Mouse (Mus musculus) urinary bladder, postnatal 36 days (tissue): Measurements from ENCODE around the gene Mvd.

ENCODE experiments used
- DNase-seq, 2 experiments: peaks; one replicate each; pipeline ENCODE4 v3.0.0; 2022; ENCODE audit warnings: low spot score in 2 of 2, mixed read lengths in 1 of 2

Gene Mvd

GRCm38 (mm10) chr8:122426145-122426544 is 17.1 kb downstream of the Mvd start:
- DNase-seq, result no peak

- DNase-seq, result no peak
Observed at GRCm38 (mm10) chr8:122423659-122424058, 19.6 kb downstream of the Mvd start.

DNA sequence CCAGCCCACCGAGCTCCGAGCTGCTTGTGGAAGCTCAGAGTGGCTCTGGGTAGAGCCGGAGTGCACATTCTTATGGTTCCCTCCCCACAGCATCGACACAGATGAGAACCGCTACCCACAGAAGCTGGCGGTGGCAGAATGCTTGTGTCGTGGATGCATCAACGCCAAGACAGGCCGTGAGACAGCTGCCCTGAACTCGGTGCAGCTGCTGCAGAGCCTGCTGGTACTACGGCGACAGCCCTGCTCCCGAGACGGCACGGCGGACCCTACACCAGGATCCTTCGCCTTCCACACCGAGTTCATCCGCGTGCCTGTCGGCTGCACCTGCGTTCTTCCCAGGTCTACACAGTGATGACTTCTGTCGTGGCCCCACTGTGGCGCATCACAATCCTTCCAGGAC is 20.0 kb downstream of the Mvd start:
- no peak for DNase-seq

DNA sequence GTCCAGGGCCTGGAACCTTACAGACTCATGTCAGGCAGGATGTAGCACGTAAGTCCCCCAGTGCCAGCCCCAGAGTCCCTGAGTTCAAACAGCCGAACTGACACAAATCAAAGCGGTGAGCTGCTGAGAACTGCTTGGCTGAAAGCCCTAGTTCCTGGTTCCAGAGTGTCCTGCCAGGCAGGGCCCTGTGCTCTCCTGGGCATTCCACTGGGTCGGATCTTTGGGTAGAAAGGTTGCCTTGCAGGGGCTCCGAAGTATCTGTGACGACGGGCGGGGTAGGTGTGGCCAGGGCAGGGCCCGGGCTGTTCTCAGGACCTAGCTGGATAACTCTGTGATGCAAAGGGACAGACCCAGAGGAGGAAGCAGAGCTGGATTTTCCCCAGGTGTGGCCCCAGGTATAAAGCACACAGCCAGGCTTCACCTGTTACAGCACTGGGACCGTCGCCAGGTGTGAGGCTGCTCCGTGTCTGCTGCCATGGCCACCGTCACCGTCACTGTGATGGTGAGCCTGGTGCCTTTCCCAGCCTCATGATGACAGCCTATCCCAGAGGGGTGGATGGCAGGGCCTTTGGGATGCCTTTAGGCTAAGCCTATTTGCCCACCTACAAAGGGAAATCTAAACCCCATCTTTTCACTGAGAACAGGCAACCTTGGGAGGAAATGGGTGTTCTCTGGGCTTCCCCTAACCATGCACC is 21.7 kb downstream of the Mvd start, which contains the start of gene Il17c:
TSS of gene Il17c (plus strand) at position 645 of the 695 bp plus-strand sequence.
- no peak for DNase-seq

DNA sequence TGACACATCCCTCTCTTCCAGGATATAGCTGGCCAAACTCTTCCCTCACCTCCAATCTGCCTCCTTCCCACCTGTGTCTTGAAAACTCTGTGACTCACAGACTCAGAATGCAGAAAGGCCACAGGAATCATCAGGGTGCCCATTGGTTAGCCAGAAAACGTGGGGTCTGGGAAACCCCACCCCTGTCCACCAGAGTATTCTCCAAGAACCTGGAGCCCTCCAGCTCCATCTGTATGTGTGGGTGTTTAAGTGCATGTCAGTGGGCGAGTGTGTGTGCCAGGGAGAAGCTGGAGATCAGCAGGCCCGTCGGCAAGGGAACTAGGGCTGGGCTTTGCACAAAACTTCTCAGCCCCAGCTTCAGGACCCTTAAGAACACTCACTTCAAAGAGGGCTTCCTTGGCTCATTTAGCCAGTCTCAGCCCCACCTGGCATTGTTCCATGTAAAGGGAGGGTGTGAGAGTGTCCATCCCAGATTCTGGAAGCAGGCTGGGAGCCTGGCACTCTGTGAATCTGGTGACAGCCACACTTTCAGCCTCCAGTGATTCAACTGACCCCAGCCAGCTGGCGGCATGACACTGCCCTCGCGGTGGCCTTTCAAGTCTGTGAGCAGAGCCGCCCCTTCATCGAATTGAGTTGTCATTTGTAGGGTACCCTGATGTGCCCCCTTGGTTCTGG is 23.2 kb downstream of the Mvd start:
- DNase-seq, result no peak

DNA sequence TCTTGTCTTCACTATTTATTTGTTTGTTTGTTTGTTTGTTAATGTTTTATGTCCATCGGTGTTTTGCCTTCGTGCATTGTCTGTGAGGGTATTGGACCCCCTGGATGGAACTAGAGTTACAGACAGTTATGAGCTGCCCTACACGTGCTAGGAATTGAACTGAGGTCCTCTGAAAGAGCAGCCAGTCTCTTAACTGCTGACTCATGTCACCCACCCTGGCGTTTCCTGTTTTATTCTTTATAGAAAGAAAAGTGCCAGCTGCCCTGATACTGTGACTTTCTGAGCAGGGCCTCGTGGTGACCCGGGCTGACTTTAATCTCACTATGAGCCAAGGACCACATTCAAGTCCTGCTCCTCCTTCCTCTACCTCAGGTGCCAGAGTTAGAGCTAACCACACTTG is 27.7 kb downstream of the Mvd start:
- no peak for DNase-seq

GRCm38 (mm10) chr8:122414311-122414710 is 28.9 kb downstream of the Mvd start:
- no peak for DNase-seq

DNA sequence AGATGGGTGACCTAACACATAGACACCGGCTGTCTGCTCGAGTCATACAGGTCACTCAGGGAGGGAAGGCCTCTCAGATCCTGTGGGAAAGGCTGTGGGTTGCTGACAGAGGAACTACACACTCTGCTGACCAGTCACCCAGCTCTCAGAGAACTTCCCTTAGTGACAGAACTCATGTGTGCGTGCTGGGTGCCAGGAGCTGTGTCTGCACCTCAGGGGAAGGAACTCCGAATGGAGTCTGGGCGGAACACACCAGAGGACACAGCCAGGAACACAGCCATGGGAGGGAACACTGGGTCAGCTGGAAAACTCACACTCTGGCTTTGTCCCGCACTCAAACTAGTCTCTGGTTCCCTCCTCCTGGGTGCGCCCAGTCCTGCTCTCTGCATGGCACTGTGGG is 35.5 kb downstream of the Mvd start:
- DNase-seq, result no peak

DNA sequence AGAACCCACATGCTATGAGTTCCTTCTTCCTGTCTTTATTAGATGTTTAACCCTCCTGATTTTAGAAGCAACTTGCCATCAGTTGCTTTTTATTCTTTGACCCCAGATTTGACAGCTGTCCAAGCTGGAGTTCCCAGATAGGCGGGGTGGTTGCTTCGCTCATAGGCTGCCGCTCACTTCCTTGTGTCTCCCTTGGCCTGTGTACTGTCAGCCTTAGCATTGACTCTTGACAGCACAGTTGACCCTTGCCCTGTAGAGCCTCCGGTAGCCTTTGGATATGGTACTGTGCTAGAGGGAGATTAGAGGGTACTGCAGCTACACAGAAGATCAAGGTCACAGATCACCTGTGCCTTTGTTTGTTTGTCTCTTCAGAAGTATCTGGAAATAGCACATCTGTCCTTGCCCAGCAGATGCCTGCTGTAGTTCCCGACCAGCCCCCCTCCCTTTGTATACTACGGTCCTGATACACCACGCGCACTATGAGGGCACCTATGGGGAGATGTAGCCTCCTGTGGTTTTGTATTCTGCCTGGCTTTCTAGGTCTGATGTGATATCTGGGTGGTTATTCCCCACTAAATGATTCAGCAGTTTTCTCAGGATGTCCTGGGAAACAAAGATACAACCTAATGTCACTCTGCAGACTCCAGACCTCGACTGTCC is 37.9 kb downstream of the Mvd start:
- no peak for DNase-seq

DNA sequence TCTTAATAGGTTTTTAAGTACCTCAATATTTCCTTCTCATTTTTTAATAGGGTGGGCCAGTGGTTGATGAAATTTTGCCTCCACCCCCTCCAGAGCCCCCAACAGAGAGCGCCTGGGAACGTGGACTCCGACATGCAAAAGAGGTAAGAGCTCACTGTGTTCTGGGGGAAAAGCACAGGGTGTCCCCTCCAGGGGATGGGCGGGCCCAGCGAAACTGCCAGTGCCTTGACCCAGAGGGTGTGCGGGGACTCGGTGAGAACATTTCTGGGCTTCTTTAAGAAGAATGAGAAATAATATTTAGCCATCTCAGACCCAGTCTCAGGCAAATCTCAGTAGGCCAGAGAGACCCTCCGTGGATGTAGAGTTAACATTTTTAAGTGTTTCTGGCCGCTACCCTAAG is 45.0 kb downstream of the Mvd start:
- DNase-seq, result no peak

- DNase-seq, result no peak
Observed at GRCm38 (mm10) chr8:122395291-122395690, 47.9 kb downstream of the Mvd start.

DNA sequence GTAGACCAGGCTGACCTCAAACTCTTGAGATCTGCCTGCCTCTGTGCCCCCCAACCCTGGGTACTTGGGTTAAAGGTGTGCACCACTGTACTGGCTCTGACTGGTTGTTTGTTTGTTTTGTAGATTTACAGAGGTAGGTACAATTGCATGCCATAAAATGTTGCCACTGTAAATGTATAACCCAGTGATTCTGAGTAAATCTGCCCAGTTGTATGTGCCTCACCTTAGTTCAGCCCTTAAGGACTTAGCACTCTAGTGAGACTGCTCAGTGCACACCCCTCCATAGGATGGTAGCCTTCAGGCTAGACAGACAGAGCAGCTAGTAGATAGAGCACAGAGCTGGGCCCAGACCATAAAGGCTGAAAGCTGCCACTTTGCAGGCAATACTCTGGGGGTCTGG is 49.5 kb downstream of the Mvd start:
- no peak for DNase-seq

DNA sequence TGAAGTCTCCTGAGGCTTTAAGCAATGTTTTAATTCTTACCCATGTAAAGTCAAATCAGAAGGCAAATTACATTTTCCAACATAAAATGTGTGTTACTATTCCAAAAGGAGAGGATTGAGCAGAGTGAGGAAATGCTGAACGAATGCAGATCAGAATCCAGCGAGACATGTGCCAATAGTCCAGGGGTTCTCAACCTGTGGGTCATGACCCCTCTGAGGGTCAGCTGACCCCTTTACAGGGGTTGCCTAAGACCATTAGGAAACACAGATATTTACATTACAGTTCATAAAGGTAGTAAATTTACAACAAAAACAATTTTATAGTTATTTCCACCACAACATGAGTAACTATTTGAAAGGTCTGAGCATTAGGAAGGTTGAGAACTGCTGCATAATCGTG is 52.5 kb downstream of the Mvd start:
- DNase-seq, result no peak

DNA sequence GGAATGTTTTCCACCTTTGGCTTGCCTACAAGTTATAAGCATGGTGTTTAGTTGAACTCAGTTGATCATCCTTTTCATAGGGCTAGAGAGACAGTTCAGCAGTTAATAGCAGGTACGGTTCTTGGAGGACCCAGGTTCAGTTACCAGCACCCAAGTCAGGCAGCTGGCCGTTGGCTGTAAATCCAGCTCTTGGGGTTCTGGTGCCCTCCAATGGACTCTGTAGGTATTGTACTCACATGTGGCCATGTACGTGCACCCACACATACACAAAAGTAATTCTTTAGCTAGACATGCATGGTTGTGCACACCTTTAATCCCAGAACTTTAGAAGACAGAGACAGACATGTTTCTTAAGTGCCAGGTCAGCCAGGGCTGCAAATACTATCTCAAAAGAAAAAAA is 53.9 kb downstream of the Mvd start:
- DNase-seq, result no peak
